Mouse (Mus musculus): ENCODE measurements at regions not wholly inside any gene's neighbourhood (a gene's known extent, or its start where the extent isn't known, plus 50 kb on each side); places are given as distances from the start of the nearest gene placed in this dataset.

GRCm38 (mm10) chr13:40469162-40469561, 107.9 kb upstream of the Ofcc1 start:
- Histone ChIP-seq H3K9ac (replicated peaks) (no peak overlapping the region), H3K36me3 (no peaks in the 10 kb centered on the region), H3K4me1 (no peaks in the 10 kb centered on the region), H3K4me3 (no peak overlapping the region), H3K9me3 (no peaks in the 10 kb centered on the region), H3K4me2 (replicated peaks) (no peak overlapping the region), H3K27me3 (no peaks in the 10 kb centered on the region), H3K27ac (replicated peaks) (no peak overlapping the region)
- ATAC-seq (ENCODE audit: low FRiP score, low read depth): no peak
- WGBS: 96% methylated on average over 7 of the region's 7 CpGs

- 95% methylated on average over 2 of the region's 2 CpGs for WGBS
- no peak overlapping the region for H3K9ac ChIP-seq (replicated peaks)
- no peaks in the 10 kb centered on the region for H3K4me1 ChIP-seq
- H3K27ac ChIP-seq (replicated peaks): no peak overlapping the region
- no peak overlapping the region for H3K4me2 ChIP-seq (replicated peaks)
- no peaks in the 10 kb centered on the region for H3K9me3 ChIP-seq
- H3K4me3 ChIP-seq: no peak overlapping the region
- no peaks in the 10 kb centered on the region for H3K27me3 ChIP-seq
- H3K36me3 ChIP-seq: no peaks in the 10 kb centered on the region
- ATAC-seq (ENCODE audit: low FRiP score, low read depth): no peak
Measured at GRCm38 (mm10) chr13:40453360-40453759, 92.1 kb upstream of the Ofcc1 start.

GRCm38 (mm10) chr13:40429831-40430230, 68.6 kb upstream of the Ofcc1 start:
- Histone ChIP-seq H3K27ac (replicated peaks) (no peak overlapping the region), H3K4me3 (no peak overlapping the region), H3K9me3 (no peaks in the 10 kb centered on the region), H3K27me3 (no peaks in the 10 kb centered on the region), H3K4me1 (no peaks in the 10 kb centered on the region), H3K4me2 (replicated peaks) (no peak overlapping the region), H3K36me3 (no peaks in the 10 kb centered on the region), H3K9ac (replicated peaks) (no peak overlapping the region)
- WGBS: 91% methylated on average over 8 of the region's 8 CpGs
- no peak for ATAC-seq (ENCODE audit: low FRiP score, low read depth)

- no peak for ATAC-seq (ENCODE audit: low FRiP score, low read depth)
- 48% methylated on average over 3 of the region's 3 CpGs for WGBS
- H3K4me3 ChIP-seq: no peak overlapping the region
Measured at GRCm38 (mm10) chr13:40423051-40423450, 61.8 kb upstream of the Ofcc1 start.

GRCm38 (mm10) chr13:40417856-40418255, 56.6 kb upstream of the Ofcc1 start:
- H3K27me3 ChIP-seq: no peaks in the 10 kb centered on the region
- H3K9ac ChIP-seq (replicated peaks): no peak overlapping the region
- H3K4me2 ChIP-seq (replicated peaks): no peak overlapping the region
- no peak overlapping the region for H3K4me3 ChIP-seq
- ATAC-seq (ENCODE audit: low FRiP score, low read depth): no peak
- no peaks in the 10 kb centered on the region for H3K9me3 ChIP-seq
- WGBS: 80% methylated on average over 3 of the region's 3 CpGs
- H3K27ac ChIP-seq (replicated peaks): no peak overlapping the region
- H3K4me1 ChIP-seq: no peaks in the 10 kb centered on the region
- no peaks in the 10 kb centered on the region for H3K36me3 ChIP-seq

More at GRCm38 (mm10) chr13:40423051-40423450, 61.8 kb upstream of the Ofcc1 start:
- Histone ChIP-seq H3K4me1 (no peaks in the 10 kb centered on the region), H3K27me3 (no peaks in the 10 kb centered on the region), H3K36me3 (no peaks in the 10 kb centered on the region), H3K9ac (replicated peaks) (no peak overlapping the region), H3K9me3 (no peaks in the 10 kb centered on the region), H3K4me2 (replicated peaks) (no peak overlapping the region), H3K27ac (replicated peaks) (no peak overlapping the region)

GRCm38 (mm10) chr13:40413074-40413473, 51.8 kb upstream of the Ofcc1 start:
- 92% methylated on average over 11 of the region's 11 CpGs for WGBS

More at GRCm38 (mm10) chr13:40413074-40413473, 51.8 kb upstream of the Ofcc1 start:
- no peak for ATAC-seq (ENCODE audit: low FRiP score, low read depth)
- no peaks in the 10 kb centered on the region for H3K27me3 ChIP-seq
- H3K9me3 ChIP-seq: no peaks in the 10 kb centered on the region
- H3K4me2 ChIP-seq (replicated peaks): no peak overlapping the region
- H3K4me3 ChIP-seq: no peak overlapping the region
- H3K4me1 ChIP-seq: no peaks in the 10 kb centered on the region
- no peak overlapping the region for H3K27ac ChIP-seq (replicated peaks)
- no peak overlapping the region for H3K9ac ChIP-seq (replicated peaks)
- no peaks in the 10 kb centered on the region for H3K36me3 ChIP-seq
